Mouse (Mus musculus) telencephalon, adult 2 months (tissue): ENCODE data around the gene Srrm1.

Experiments
- DNase-seq: peaks from one replicate; pipeline ENCODE4 v3.0.0-alpha.2; 2011; ENCODE audit warnings: low read depth, low spot score

Srrm1 gene

DNA sequence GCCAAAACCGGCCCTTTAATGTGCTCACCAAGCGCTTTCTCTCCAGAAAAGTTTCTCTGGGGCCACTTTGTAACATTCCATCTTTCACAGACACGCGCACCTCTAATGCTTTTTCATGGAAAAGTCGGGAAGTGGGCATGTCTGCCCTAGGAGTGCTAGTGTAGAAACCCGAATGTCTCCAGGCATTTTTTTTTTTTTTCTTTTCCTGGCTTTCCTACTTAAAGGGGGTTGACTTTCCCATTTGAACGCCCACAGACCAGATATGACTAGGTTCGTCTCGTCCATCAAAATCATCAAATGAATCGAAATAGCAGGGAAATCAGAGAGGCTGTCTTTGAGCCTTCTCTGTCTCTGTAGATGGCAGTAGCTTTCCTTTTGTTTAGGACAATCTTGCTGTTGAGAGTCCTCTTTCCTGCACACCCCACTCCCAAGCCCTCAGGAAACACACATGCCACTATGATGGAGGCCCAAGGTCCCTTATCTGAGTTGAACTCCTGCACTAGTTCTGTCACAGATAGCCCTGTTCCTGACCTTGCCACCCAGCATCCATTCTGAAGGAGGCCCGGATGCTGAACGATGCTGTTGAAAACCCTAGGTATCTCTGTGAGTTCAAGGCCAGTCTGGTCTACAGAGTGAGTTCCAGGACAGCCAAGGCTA, 801 bp upstream of the Srrm1 start:
- no peak for DNase-seq

DNA sequence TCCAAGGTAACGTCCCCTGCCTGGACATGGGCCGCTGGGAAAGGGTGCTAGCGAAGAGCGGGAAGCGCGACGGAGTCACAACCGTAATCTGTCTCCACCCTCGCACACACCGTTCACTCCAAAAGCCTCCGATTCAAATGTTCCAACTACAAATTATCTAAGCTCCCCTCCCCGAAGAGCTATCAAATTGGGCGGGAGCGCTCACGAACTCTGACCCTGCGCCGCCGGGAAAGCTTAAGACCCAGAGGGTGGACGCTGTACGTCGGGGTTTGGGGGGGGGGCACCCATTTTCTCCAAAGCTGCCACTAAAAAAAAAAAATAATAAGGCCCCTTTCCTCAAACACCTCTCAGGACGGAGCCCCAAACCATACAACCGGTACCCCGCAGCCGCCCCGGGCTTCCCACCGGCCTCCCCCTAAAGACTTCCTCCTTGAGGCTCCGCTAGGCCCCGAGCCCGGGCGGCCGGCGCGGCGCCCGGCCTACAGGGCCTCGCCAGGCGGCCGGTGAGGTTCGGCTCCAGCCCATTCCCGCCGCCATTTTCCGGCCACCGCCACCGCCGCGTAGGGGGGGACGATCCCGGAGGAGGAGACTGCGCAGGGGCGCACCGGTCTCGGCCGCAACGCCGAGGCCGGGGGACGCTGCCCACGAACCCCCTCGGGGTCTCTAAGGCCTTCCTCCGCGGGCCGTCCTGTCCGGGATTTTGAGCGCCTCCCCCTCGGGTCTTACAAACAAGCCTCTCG, 625 bp downstream of the Srrm1 start:
- DNase-seq = peak; percentile 8

DNA sequence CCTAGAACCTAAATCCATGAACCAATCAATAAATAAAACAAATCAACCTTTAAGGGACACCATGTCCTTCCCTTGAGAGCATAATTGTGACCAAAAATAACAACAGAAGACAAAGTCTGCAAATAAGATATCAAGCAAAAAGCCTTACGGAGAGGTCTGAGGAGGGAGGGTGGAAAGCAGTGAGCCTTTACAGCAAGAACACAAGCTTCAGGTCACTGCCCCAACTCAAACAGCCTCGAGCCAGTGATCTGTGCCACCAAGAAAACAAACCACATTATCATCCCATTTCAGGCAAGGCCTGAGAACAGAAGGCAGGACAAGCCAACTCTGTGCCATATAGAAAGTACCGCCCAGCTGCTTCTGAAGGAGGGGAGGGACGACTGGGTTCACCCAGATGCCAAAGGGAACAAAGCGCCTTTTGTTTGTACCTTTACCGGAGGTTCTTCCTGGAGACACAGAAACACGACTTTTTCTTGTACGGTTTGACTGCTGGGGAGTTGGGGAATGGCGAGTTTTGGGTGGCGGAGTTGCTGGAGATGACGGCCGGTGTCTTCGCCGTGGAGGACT, 15.7 kb downstream of the Srrm1 start:
- no peak for DNase-seq

DNA sequence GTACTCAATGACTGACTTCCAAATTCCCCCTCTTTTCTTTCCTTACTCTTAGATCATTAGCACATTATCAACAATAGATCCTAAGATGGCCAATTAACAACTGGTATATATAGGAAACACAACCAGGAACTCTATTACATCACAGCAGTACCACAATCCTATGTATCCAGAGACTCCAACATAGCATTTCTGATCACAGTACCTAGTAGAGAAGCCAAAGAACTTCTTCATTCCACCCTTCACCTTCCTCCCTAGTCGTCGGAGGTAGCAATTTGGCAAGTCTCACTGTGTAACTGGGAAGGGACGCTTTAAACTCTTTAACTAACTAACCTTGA, 17.1 kb downstream of the Srrm1 start:
- DNase-seq = no peak

DNA sequence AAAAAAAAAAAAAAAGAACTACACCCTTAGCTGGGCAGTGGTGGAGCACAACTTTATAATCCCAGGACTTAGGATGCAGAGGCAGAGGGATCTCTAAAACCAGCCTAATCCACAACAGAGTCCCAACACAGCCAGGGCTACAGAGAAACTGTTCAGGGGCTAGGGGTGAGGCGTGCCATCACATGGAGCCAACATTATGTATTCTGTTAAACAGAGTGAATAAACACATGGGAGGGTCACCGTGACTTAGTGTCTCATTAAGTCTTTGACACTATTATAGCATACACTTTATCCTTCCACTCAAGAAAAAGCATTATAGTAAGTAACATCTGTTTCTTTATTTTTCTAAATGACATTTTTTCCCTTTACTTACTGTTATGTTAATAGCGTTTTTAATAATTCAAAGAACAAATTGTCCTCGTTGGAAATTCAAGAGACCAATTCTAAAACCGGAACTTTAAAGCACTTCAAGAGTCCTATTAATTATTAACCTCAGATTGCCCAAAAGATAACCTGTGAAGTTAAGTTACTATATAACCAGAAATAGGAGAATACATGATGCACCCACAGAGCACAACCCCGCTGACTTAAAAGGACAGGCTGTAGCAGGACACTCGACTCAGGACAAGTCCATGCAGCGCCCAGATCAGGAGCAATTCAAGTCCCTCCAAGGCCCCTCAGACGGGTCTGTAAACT, 17.6 kb downstream of the Srrm1 start:
- DNase-seq = no peak

DNA sequence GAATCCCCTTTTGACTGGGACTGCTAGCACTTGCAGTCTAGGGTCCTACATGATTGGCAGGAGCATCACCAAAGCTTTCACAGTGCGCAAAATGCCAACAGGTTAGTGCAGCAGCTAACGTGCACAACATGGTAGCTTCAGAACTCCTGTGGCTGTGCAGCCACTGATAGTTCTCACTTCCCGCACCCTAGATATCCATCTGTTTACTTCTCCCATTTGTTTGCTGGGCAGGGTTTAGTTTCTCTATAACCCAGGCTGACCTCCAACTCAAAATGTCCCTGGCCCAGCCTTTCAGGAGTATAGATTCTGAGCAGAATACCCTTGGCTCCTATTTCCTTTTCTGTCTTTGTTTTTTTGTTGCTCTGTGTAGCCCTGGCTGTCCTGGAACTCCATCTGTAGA, 26.7 kb downstream of the Srrm1 start:
- DNase-seq = no peak

DNA sequence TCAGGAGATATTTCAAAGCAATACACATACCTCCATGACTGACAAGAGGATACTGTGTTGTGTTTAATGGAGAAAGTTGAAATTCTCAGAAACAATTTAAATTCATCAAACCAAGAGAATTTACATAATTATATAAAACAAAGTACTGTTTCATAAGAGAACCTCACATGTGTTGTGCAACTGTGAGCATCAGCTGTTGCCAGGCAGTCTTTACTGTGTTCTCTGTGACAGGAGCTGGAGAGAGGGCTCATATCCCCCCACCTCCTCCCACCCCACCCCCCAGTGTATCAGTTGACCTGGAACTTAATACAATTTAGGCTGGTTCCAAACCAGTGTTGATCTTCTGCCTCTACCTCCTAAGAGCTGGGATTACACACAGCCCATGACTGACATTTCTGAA, 27.1 kb downstream of the Srrm1 start:
- no peak for DNase-seq

DNA sequence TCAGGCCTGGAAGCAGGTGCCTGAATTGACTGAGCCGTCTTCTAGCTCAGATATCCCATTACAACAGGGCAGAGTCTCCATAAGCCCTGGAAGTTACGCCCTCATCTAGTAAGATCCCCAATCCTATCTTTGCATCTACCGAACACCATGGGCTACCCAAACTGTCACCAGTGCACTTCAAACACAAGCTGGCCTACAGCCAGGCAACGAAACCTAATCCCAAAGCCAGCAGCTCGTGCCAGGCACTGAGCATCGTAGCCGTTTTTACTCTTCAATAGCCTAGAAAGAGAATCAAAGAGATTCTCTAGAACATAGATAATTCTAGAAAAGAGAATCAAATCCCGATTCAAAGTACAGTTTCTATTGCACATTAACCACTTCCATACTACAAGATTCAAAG, 30.1 kb downstream of the Srrm1 start:
- DNase-seq = no peak

DNA sequence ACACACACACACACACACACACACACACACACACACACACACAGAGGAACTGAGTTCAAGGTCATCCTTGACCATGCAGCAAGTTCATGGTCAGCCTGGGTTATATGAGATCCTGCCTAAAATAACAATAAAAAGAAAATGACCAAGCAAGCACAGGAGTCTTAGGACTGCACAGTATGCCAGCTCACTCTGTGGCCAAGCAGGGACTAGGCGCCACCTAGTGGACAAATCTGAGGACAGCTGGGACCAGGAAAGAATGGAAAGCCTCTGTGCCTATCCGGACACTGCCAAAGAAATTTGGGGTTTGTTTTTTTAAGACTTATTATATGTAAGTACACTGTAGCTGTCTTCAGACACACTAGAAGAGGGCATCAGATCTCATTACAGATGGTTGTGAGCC, 35.2 kb downstream of the Srrm1 start:
- DNase-seq = no peak

DNA sequence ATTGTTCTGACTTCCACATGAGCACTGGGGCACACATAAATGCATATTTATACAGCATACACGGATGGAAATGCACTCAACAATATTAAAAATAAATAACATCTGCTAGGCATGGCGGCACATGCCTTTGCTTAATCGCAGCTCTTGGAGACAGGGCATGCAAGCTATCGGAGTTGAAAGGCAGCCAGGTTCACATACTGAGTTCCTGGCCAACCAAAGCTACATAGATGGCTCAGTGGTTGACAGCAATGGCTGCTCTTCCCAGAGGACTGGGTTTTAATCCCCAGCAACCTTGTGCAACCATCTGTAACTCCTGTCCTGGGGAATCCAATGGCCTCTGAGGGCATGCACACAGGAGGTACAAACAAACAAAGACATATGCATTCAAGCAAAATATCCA, 35.6 kb downstream of the Srrm1 start:
- no peak for DNase-seq

DNA sequence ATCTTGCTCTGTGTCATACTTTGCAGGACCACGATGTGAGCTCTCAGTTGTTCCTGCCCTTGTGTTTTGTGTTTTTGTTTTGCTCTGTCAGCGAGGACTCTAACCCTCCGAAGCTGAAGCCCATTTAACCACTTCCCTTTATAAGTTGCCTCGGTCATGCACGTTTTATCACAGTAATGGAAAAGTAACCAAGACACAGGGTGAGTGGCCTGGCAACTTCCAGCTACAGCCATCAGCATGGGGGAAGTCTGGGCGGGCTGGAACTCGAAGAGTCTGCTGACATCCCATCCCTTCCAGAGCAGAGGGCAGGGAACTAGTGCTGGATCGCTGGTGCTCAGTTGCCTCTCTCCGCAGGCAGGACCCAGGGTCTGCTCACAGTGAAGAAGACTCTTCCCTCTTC, 37.8 kb downstream of the Srrm1 start:
- no peak for DNase-seq

DNA sequence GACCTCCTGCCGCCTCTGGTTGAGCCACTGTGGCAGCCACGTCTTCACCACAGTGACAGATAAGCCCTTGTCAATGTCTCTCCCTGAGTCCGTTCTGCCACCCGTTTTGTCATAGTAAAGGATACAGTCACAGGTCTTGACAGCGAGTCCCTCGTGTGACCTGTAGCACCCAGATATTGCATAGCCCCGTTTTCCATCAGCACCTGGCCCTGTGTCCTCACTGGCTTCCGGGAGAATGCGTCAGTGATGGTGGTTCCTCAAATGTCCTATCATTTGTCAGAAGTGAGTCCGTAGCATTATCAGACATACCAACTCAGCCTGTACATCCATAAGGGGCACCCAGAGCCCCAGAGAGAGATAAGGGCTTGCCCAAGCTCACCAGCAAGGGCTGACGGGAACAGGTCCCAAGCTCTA, 38.7 kb downstream of the Srrm1 start:
- no peak for DNase-seq

DNA sequence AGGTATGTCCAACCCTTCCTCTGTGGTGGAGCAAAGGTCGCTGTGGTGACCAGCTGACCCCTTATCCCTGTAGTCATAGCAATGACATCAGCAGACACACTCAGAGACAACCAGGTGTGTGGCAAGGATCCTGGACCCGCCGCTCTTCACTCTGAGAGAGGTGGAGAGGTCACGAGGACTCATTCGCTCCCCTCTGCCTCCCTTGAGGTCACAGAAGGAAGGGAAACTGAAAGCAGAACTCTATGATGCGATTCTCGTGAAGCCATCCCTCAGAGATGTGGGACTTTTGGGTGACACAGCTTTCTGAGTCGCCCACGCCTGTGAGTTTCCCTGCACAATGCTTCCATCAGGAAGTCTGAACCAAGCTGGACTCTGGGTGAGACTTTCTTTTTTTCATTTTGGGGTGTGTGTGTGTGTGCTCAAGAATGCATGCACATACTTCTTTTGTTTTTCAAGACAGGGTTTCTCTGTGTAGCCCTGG, 39.3 kb downstream of the Srrm1 start:
- DNase-seq = no peak

DNA sequence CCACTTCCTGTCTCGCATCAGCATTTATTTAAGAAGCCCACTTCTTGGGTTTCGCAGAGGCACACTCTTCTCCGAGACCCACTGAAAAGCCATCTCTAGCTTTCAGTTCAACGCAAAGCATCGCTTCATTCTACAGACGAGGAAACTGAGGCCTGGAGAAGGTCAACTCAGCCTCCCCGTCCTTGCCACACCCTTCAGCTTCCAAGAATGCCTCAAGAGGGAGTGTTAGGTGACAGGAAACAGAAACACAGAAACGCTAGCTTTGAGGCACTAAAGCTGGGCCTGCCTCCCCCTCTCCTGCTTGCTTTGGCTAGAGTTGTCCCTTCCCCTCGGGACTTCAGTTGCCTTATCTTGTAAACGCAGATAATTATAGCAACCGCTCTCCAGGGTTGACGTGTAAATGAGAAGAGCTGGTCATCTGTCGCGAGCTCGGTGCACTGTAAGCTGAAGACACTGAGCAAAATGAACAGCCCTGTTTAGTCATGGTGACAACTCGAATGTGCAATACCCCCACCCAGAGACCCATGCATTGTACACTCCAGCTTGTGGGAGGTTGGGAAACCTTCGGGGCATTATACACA, 39.9 kb downstream of the Srrm1 start:
- DNase-seq = no peak

DNA sequence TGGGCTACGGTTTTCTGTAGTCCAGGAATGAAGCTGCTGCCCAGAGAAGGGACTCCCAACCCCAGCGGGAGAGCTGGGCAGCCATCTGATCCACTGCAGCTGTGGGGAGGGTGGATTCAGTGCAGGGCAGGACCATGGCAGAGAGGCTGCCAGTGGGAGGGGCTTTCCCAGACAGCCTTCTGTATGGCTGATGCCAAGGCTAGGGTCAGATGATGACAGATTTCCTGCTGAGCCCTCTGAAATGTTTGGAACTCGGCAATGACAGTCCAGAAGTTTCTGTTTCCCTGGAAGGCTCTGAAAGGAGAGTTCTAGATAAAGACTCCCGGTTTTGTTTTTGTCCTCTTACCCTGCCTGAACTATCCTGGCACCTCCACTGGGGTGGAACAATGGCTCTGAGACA, 40.4 kb downstream of the Srrm1 start:
- peak; percentile 32 for DNase-seq

DNA sequence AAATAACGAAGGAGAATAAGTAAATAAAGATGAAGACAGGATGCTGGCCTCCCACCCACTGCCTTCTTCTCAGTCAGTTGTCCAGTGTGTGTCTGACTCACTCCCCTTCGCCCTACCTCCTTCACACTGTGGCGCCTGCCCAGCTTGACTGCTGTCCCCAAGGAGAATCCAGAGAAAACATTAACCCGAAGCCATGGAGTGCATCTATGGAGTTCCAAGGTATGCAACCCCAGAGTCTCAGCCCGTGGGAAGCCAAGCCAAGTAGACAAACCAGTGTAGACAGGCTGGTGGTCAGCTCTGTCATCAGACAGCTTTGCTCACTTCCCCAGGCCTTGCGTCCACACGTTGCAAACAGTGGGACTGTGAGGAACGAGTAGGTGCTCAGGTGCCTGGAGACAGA, 42.8 kb downstream of the Srrm1 start:
- no peak for DNase-seq

DNA sequence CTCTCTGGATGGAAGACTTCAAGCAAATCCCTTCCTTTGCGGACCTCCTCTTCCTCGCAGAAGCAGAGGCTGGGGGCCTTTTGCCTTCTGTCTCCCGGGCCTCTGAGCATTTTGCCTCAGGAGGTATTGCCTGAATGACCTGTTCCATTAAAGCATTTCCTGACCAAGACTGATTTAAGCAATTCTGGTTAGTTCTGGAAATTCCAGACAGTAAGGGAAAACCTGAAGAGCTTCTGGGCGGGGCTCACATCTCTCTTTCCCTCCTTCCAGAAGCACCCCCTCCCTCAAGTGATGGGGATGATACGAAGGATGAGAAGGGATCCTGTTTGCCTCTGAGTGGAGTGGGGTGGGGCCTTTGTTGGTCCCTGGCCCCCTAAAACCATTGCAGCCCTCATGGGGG, 43.4 kb downstream of the Srrm1 start:
- DNase-seq = no peak

DNA sequence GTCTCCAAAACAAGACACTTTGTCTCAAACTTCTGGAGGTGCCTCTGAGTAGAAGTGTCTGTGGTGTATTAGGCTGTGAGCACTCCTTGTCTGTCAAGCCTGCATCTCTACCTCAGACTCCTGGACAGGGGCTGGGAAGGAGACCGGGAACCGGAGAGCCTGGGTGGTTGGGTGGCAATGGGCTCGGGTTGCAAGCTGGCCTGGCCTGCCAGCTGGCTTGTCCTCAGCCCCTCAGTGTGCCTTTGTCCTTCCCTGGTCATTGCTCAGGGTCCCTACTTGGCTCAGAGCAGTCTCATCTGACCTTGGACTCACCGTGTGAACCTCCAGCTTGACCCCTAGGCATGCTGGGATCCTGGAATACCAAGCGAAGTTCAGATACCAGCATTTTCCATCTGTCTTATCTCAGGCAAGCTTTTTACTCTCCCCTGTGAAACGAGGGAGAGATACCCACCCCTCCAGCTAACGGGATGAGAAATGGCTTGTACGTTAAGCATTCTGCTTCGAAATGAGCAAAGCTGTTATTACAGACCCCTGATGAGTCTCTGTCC, 43.9 kb downstream of the Srrm1 start:
- no peak for DNase-seq

DNA sequence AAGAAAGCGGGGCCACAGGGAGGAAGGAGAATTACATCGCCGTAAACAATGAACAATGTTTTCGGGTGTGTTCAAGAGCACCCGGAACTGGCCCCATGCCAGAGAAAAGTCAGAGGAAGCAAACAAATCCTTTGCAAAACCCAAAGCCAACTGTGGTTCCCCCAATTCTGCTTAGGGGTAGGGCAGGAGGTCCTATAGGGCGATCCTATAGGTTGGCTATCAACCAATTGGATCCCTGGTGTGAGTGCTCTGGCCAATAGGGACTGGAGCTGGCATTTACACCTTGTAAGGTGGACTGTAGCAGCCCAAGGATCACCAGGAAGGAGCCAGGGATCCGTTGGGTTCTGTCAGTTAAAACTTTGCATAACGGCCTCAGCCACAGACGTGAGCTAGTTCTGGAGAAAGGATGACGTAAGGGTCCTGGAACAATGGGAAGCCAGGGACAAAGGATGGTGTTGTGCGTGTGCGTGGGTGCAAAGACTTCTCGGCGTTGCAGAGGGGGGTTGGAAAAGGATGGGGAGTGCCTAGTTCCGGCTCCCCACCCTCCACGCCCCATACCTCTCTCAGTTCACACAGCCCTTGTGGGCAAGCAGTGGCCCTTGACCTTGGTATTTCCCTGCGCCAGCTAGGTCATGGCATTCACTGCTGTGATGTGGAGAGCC, 46.0 kb downstream of the Srrm1 start:
- DNase-seq = peak; percentile 38

DNA sequence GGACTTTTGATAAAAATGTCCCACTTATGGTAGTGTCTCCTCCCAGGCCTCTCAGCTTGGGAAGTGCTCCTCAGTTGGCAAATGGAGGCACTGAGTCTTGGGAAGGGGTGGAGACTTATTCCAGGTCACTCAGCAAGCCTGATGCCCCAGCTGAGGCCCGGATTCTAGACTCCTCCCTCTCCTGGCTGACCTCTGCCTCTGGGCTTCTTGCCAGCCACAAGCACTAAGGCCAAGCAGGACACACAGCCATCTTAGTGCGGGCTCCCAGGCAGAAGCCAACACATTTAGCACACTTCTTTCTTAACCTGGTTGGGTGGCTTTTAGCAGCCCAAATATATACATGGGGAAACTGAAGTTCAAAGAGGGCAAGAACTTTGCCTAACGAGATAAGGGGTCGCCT, 46.6 kb downstream of the Srrm1 start:
- DNase-seq = no peak

DNA sequence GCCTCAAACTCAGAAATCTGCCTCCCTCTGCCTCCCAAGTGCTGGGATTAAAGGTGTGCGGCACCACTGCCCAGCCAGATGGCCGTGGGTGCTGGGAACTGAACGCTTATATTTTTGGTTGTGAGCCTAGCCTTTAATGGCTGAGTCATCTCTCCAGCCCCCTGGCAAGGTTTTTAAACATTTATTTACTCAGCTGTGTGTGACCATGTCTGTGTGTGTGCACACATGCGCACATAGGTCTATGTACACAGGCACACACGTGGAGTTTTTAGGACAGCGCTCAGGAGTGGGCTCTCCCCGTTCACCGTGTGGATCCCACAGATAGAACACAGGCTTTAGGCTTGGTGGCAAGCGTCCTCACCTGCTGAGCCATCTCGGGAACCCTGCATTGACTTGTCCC, 50.9 kb downstream of the Srrm1 start:
- no peak for DNase-seq
